Mouse (Mus musculus): ENCODE data around the gene Ctsk. TPM values are rescaled to one million over a fixed set of nuclear protein-coding genes. Genes with fewer than 3 reads are reported as not detected.
"Not testable (repeated sequence)": the region's sequence is repeated elsewhere in the genome, so short reads cannot be mapped to it uniquely, and the experiment has no call there.

Gene Ctsk
- polyA plus RNA-seq, 1 experiment from 2014 or later: 7.9 TPM

DNA sequence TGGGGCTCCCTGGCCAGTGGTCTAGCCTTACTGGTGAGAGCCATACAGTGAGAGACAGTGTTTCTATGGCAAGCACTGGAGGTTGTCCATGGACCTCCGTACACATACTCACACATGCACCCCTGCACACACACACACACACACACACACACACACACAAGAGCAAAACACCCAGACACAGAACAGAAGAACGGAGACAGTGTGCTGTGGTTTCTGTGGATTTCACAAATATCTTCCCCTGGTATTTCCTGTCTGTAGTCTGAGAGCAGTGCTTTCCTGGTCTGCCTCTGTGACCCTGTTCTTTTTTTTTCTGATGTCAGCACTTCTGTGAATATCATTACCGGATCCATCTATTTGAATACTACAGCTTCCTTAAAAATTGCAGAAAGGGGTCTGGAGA, 24.6 kb downstream of the Ctsk start:
- ATAC-seq (ENCODE audit: insufficient number of reproducible peaks, insufficient read depth, low FRiP score, low TSS enrichment, low read depth): no peak
- Histone ChIP-seq H3K36me3 (no peaks in the 10 kb centered on the region), H3K9ac (replicated peaks) (no peak overlapping the region), H3K4me1 (replicated peaks) (no peaks in the 10 kb centered on the region), H3K4me3 (replicated peaks) (no peak overlapping the region), H3K4me2 (no peak overlapping the region), H3K27ac (no peak overlapping the region), H3K9me3 (no peaks in the 10 kb centered on the region), H3K27me3 (no peaks in the 10 kb centered on the region)
- 75% methylated on average over 3 of the region's 3 CpGs for WGBS

DNA sequence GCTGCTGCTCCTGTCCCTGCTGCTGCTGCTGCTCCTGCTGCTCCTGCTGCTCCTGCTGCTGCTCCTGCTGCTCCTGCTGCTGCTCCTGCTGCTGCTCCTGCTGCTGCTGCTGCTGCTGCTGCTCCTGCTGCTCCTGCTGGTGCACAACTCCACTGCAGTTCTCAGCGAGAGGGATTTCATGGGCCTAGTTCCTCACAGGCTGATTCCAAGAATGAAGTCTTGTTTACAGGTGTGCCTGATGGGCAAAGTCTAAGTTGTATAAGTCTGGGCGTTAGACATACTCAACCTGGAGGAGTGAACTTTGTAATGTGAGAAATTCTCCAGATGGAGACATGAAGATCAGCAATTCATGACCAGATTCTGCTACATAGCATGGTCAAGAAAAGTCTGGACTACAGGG, 25.6 kb downstream of the Ctsk start:
- WGBS: 66% methylated on average over 2 of the region's 2 CpGs
- ATAC-seq (ENCODE audit: insufficient number of reproducible peaks, insufficient read depth, low FRiP score, low TSS enrichment, low read depth): no peak
- H3K9ac ChIP-seq (replicated peaks): no peak overlapping the region

DNA sequence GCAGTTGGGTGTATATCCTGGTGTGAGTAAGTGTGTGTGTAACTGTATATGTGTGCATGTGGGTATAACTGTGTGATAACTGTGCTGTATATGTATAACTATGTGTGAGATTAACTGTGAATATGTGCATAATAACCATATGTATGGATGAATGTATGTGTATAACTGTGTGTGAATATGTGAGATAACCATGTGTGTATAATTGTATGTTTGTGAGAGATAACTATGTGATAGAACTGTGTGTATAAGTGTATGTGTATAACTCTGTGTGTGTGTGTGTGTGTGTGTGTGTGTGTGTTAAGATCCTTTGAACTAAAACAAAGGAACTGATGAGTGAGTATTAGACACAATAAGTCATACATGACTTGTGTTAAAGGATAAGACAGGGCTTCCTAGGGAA, 27.1 kb downstream of the Ctsk start:
- H3K4me2 ChIP-seq: no peak overlapping the region
- H3K36me3 ChIP-seq: no peaks in the 10 kb centered on the region
- H3K9me3 ChIP-seq: no peaks in the 10 kb centered on the region
- no peak overlapping the region for H3K27ac ChIP-seq
- no peaks in the 10 kb centered on the region for H3K27me3 ChIP-seq
- H3K4me3 ChIP-seq (replicated peaks): no peak overlapping the region
- H3K9ac ChIP-seq (replicated peaks): no peak overlapping the region
- H3K4me1 ChIP-seq (replicated peaks): no peaks in the 10 kb centered on the region
- ATAC-seq (ENCODE audit: insufficient number of reproducible peaks, insufficient read depth, low FRiP score, low TSS enrichment, low read depth): no peak

More for the DNA sequence above, 25.6 kb downstream of the Ctsk start:
- H3K9me3 ChIP-seq: no peaks in the 10 kb centered on the region
- no peaks in the 10 kb centered on the region for H3K36me3 ChIP-seq
- H3K4me3 ChIP-seq (replicated peaks): no peak overlapping the region
- no peak overlapping the region for H3K27ac ChIP-seq
- H3K4me1 ChIP-seq (replicated peaks): no peaks in the 10 kb centered on the region
- no peaks in the 10 kb centered on the region for H3K27me3 ChIP-seq
- no peak overlapping the region for H3K4me2 ChIP-seq

DNA sequence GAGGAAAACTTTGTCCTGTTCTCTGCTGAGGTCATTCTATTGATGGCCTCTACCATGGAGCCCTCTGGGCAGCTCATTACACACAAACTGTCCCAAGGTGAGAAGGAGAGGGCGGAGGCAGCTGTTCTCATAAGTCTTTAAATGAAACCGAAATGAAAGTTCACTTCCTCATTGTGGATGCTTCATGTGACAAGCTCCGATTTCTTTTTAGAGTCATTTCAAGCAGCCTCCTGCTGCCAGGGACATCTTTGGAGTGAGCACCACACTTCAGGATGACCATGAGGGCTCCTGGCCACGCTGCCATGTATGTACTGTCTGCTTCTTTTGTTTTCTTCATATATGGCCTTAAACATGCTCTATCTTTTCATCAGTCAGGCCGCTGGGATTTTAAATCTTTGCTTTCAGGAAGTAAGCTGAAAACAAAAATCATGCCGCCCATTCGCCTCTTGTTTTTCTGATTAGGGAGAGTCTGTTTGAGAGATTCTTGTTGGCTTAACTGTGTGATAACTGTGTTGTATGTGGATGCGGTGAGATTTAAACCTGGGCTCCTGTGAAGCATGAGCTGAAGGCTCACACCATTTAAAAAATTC, 27.7 kb downstream of the Ctsk start, which contains the start of gene Ctss:
Gene Ctss, plus strand, starts transcription at position 165 of the 590 bp plus-strand sequence.
- Histone ChIP-seq H3K36me3 (no peaks in the 10 kb centered on the region), H3K4me1 (replicated peaks) (no peaks in the 10 kb centered on the region), H3K9ac (replicated peaks) (no peak within 1 kb of the TSS), H3K4me3 (replicated peaks) (no peak within 1 kb of the TSS), H3K27ac (no peak within 1 kb of the TSS), H3K4me2 (no peak within 1 kb of the TSS), H3K27me3 (no peaks in the 10 kb centered on the region), H3K9me3 (no peaks in the 10 kb centered on the region)
- ATAC-seq (ENCODE audit: insufficient number of reproducible peaks, insufficient read depth, low FRiP score, low TSS enrichment, low read depth): no peak
- 88% methylated on average over 8 of the region's 8 CpGs for WGBS

DNA sequence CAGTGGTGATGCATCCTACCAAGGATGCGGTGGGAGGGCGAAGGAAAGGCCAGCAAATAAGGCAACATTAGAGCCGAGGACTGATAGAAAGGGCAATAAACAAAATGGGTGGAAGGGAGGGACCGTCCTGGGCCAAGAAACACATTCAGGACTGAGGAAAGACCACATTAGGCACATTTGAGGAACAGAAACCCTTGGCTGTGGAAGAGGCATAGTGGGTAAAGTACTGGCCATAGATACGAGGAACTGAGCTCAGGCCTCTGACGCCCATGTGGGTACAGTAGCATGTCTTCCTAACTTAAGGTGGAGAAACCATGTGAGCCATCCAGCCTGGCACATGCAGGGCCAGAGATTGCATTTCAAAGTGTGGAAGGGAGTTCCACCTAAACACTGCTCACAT, 30.8 kb downstream of the Ctsk start:
- Histone ChIP-seq H3K4me3 (replicated peaks) (no peak overlapping the region), H3K9ac (replicated peaks) (no peak overlapping the region), H3K4me1 (replicated peaks) (no peaks in the 10 kb centered on the region), H3K36me3 (no peaks in the 10 kb centered on the region), H3K4me2 (no peak overlapping the region), H3K9me3 (no peaks in the 10 kb centered on the region), H3K27ac (no peak overlapping the region), H3K27me3 (no peaks in the 10 kb centered on the region)
- 87% methylated on average over 6 of the region's 6 CpGs for WGBS
- ATAC-seq (ENCODE audit: insufficient number of reproducible peaks, insufficient read depth, low FRiP score, low TSS enrichment, low read depth): no peak

DNA sequence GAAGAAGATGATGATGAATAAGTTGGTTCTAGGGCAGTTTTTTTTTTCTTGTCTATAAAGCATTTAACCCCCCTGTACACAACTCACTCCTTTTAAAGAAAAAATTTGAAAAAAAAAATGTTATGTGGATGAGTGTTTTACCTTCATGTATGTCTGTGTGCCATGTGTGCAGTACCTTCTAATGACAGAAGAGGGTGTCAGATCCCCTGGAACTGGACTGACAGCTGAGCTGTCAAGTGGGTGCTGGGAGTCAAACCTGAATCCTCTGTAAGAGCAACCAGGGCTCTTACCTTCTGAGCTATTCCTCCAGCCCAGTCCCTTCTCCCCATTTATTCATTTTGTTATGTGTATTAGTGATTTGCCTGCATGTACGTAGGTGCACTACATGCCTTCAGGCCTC, 32.0 kb downstream of the Ctsk start:
- Histone ChIP-seq H3K4me2 (no peak overlapping the region), H3K4me1 (replicated peaks) (no peaks in the 10 kb centered on the region), H3K9me3 (0 out of 2 replicates have a peak, but pooled peaks cover 6% of the 10 kb centered on the region), H3K27ac (no peak overlapping the region), H3K9ac (replicated peaks) (no peak overlapping the region), H3K36me3 (no peaks in the 10 kb centered on the region), H3K27me3 (no peaks in the 10 kb centered on the region), H3K4me3 (replicated peaks) (no peak overlapping the region)
- WGBS: 94% methylated on average over 1 of the region's 1 CpGs
- no peak for ATAC-seq (ENCODE audit: insufficient number of reproducible peaks, insufficient read depth, low FRiP score, low TSS enrichment, low read depth)

DNA sequence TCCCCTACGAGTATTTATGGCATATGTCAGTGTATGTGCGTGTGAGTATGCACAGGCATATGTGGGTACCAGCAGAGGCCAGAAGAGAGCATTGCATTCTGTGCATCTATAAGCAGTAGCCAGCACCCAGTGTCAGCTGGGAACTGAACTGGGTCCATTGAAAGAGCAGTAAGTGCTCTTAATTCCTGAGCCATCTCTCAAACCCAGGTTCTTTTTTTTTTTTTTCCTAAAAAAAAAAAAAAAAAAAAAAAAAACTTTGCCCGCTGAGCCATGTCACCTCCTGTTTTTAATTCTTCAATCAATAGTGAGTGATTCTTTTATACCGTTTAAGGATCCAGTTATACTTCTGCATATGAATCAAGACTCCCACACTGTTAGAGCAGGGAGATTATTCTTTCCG, 34.3 kb downstream of the Ctsk start:
- Histone ChIP-seq H3K36me3 (no peaks in the 10 kb centered on the region), H3K9ac (replicated peaks) (no peak overlapping the region), H3K9me3 (0 out of 2 replicates have a peak, but pooled peaks cover 6% of the 10 kb centered on the region), H3K4me3 (replicated peaks) (no peak overlapping the region), H3K27ac (no peak overlapping the region), H3K4me1 (replicated peaks) (no peaks in the 10 kb centered on the region), H3K4me2 (no peak overlapping the region), H3K27me3 (no peaks in the 10 kb centered on the region)
- ATAC-seq (ENCODE audit: insufficient number of reproducible peaks, insufficient read depth, low FRiP score, low TSS enrichment, low read depth): no peak
- 84% methylated on average over 5 of the region's 5 CpGs for whole genome bisulfite sequencing

DNA sequence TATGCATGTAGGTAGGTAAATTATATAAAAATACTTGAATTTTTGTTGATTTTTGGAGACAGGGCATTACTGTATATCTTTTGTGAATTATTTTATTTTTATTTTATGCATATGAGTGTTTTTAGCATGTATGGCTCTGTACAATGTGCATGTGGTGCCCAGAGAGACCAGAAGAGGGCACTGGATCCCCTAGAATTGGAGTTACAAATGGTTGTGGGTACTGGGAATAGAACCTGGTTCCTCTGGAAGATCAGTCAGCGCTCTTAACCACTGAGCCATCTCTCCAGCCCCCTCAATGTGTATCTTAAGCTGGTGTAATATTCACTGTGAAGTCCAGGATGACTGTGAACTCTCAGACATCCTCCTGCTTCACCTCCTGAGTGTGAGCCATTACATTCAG, 35.9 kb downstream of the Ctsk start:
- no peaks in the 10 kb centered on the region for H3K36me3 ChIP-seq
- no peaks in the 10 kb centered on the region for H3K4me1 ChIP-seq (replicated peaks)
- H3K9ac ChIP-seq (replicated peaks): no peak overlapping the region
- H3K27ac ChIP-seq: no peak overlapping the region
- no peak for ATAC-seq (ENCODE audit: insufficient number of reproducible peaks, insufficient read depth, low FRiP score, low TSS enrichment, low read depth)
- H3K27me3 ChIP-seq: no peaks in the 10 kb centered on the region
- no peak overlapping the region for H3K4me3 ChIP-seq (replicated peaks)
- H3K4me2 ChIP-seq: no peak overlapping the region
- H3K9me3 ChIP-seq: 0 out of 2 replicates have a peak, but pooled peaks cover 6% of the 10 kb centered on the region
- 67% methylated on average over 1 of the region's 1 CpGs for WGBS

DNA sequence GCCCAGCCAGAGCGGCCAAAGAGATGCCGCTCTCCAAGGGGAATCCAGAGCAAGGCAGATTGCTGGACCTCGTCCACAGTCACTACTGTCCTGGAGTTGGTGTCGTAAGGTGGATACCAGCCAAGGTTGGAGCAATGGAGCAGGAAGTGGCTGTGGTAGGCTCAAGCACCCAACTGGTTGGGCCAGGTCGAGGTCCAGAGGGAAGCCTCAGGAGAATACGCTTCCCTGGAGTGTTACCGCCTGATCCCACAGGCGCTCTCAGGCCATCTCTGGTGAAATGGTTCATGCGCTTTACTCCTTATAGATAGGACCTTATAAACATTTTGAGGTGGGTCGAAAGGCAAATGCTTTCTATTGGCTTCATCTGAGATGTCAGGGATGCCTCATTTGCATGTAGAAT, 39.9 kb downstream of the Ctsk start:
- WGBS: 90% methylated on average over 10 of the region's 10 CpGs
- H3K4me1 ChIP-seq (replicated peaks): no peaks in the 10 kb centered on the region
- ATAC-seq (ENCODE audit: insufficient number of reproducible peaks, insufficient read depth, low FRiP score, low TSS enrichment, low read depth): no peak

DNA sequence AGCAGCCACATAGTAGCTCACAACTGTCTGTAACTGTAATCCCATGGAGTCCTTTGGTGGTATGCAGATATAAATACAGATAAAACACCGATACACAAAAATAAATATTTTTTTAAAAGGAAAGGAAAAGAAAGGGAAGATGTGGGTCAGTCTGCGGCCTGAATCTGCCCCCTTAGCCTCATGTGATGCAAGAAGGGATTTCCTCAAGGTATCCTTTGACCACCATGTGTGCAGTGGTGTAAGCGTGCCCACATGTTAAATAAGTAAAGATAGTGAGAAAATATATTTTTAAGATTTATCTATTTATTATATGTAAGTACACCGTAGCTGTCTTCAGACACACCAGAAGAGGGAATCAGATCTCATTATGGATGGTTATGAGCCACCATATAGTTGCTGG, 40.8 kb downstream of the Ctsk start:
- H3K27ac ChIP-seq: no peak overlapping the region
- no peaks in the 10 kb centered on the region for H3K36me3 ChIP-seq
- no peak overlapping the region for H3K9ac ChIP-seq (replicated peaks)
- H3K4me3 ChIP-seq (replicated peaks): no peak overlapping the region
- H3K9me3 ChIP-seq: 0 out of 2 replicates have a peak, but pooled peaks cover 6% of the 10 kb centered on the region
- H3K4me1 ChIP-seq (replicated peaks): no peaks in the 10 kb centered on the region
- ATAC-seq (ENCODE audit: insufficient number of reproducible peaks, insufficient read depth, low FRiP score, low TSS enrichment, low read depth): no peak
- no peaks in the 10 kb centered on the region for H3K27me3 ChIP-seq
- 90% methylated on average over 4 of the region's 4 CpGs for WGBS
- no peak overlapping the region for H3K4me2 ChIP-seq

More for the DNA sequence above, 39.9 kb downstream of the Ctsk start:
- no peak overlapping the region for H3K4me2 ChIP-seq
- no peaks in the 10 kb centered on the region for H3K27me3 ChIP-seq
- H3K9me3 ChIP-seq: 0 out of 2 replicates have a peak, but pooled peaks cover 6% of the 10 kb centered on the region
- H3K27ac ChIP-seq: no peak overlapping the region
- H3K36me3 ChIP-seq: no peaks in the 10 kb centered on the region
- H3K9ac ChIP-seq (replicated peaks): no peak overlapping the region
- no peak overlapping the region for H3K4me3 ChIP-seq (replicated peaks)

DNA sequence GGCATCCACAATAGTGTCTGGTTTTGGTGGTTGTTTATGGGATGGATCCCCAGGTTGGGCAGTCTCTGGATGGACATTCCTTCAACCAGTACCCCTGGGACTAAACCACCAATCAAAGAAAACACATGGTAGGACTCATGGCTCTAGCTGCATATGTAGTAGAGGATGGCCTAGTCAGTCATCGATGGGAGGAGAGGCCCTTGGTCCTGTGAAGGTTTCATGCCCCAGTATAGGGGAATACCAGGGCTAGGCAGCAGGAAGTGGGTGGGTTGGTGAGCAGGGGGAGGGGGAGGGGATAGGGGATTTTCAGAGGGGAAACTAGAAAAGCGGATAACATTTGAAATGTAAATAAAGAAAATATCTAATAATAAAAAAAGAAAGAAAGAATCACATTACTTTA, 42.1 kb downstream of the Ctsk start:
- not testable (repeated sequence) for H3K4me3 ChIP-seq (replicated peaks); ATAC-seq (ENCODE audit: insufficient number of reproducible peaks, insufficient read depth, low FRiP score, low TSS enrichment, low read depth); H3K27me3 ChIP-seq; H3K27ac ChIP-seq; H3K9ac ChIP-seq (replicated peaks); H3K4me1 ChIP-seq (replicated peaks); H3K9me3 ChIP-seq; H3K4me2 ChIP-seq; H3K36me3 ChIP-seq
- WGBS: 77% methylated on average over 2 of the region's 2 CpGs

DNA sequence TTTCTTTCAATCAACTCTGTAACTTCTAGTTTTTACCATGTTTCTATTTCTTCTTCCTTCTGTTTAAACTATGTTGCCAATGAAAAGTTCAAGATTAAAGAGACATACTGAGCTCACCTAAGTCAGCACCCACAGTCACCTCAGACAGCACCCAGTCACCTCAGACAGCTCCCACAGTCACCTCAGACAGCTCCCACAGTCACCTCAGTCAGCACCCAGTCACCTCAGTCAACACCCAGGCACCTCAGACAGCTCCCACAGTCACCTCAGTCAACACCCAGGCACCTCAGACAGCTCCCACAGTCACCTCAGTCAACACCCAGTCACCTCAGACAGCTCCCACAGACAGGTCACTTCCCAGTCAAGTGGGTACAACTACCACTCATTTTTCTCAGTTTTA, 43.1 kb downstream of the Ctsk start:
- Histone ChIP-seq H3K4me1 (replicated peaks) (no peaks in the 10 kb centered on the region), H3K4me3 (replicated peaks) (no peak overlapping the region), H3K27me3 (no peaks in the 10 kb centered on the region), H3K36me3 (no peaks in the 10 kb centered on the region), H3K4me2 (no peak overlapping the region), H3K9me3 (no peaks in the 10 kb centered on the region), H3K27ac (no peak overlapping the region), H3K9ac (replicated peaks) (no peak overlapping the region)
- no peak for ATAC-seq (ENCODE audit: insufficient number of reproducible peaks, insufficient read depth, low FRiP score, low TSS enrichment, low read depth)
